Mouse (Mus musculus) MEL (cell line): ENCODE results near the gene Samd11.

ENCODE experiments used
- CTCF ChIP-seq, 3 experiments: IDR thresholded peaks in 2 of 3; conservative IDR thresholded peaks in 1 of 3; 2 replicates each; pipeline ENCODE4 v1.5.1; 2011 to 2012; ENCODE audit warnings: low read length in 3 of 3, low read depth in 2 of 3, mild to moderate bottlenecking in 2 of 3, improper control_type of control experiment in 1 of 3, inconsistent platforms in 1 of 3, mixed read lengths in 1 of 3, moderate library complexity in 1 of 3; ENCODE audit not compliant: control insufficient read depth in 1 of 3, insufficient read depth in 1 of 3, poor library complexity in 1 of 3, severe bottlenecking in 1 of 3
- ETS1 ChIP-seq: IDR thresholded peaks from 2 replicates; pipeline ENCODE4 v1.6.1; 2012; ENCODE audit warnings: low read depth, mild to moderate bottlenecking, inconsistent platforms, low read length, improper control_type of control experiment, moderate library complexity
- JUND ChIP-seq: IDR thresholded peaks from 2 replicates; pipeline ENCODE4 v1.6.1; 2011; ENCODE audit warnings: low read depth, mild to moderate bottlenecking, improper control_type of control experiment, low read length
- NELFE ChIP-seq: IDR thresholded peaks from 2 replicates; pipeline ENCODE4 v1.6.1; 2011; ENCODE audit warnings: low read depth, low read length, improper control_type of control experiment
- POLR2A ChIP-seq, 2 experiments: IDR thresholded peaks; 2 replicates each; pipeline ENCODE4 v1.6.1; 2011 to 2012; ENCODE audit warnings: low read length in 2 of 2, mild to moderate bottlenecking in 2 of 2, control low read depth in 1 of 2, improper control_type of control experiment in 1 of 2, low read depth in 1 of 2, moderate library complexity in 1 of 2; ENCODE audit not compliant: control insufficient read depth in 1 of 2, insufficient read depth in 1 of 2, poor library complexity in 1 of 2
- RCOR1 ChIP-seq: IDR thresholded peaks from 2 replicates; pipeline ENCODE4 v1.6.1; 2012; ENCODE audit warnings: low read depth, mild to moderate bottlenecking, inconsistent platforms, low read length, improper control_type of control experiment
- SMC3 ChIP-seq: IDR thresholded peaks from 2 replicates; pipeline ENCODE4 v1.6.1; 2011; ENCODE audit warnings: low read depth, low read length, improper control_type of control experiment
- TCF12 ChIP-seq: IDR thresholded peaks from 2 replicates; pipeline ENCODE4 v1.6.1; 2014; ENCODE audit warnings: low read depth, mild to moderate bottlenecking, inconsistent platforms, low read length, improper control_type of control experiment, moderate library complexity
- ZNF384 ChIP-seq: IDR thresholded peaks from 2 replicates; pipeline ENCODE4 v1.6.1; 2012; ENCODE audit warnings: low read depth, mild to moderate bottlenecking, inconsistent platforms, low read length, improper control_type of control experiment

GRCm38 (mm10) chr4:156249567-156249966 lies 5.9 kb downstream of the Samd11 start:
- no peak for TF ChIP-seq TCF12
- no peak for TF ChIP-seq CTCF (IDR thresholded peaks at IDR 0.05 in 2 of 3, conservative IDR thresholded peaks at IDR 0.05 in 1 of 3; ENCODE audit: control insufficient read depth in 1 of 3, insufficient read depth in 1 of 3, low read depth in 2 of 3, low read length in 3 of 3, poor library complexity in 1 of 3, severe bottlenecking in 1 of 3)
- no peak for TF ChIP-seq RCOR1
- no peak for TF ChIP-seq ETS1
- TF ChIP-seq NELFE: no peak
- no peak for TF ChIP-seq SMC3
- no peak for TF ChIP-seq ZNF384
- TF ChIP-seq POLR2A (IDR thresholded peaks at IDR 0.05; ENCODE audit: control insufficient read depth in 1 of 2, insufficient read depth in 1 of 2, low read depth in 1 of 2, low read length in 2 of 2, poor library complexity in 1 of 2): peak in 1 of 2 experiments; percentile 33; a peak in 1 of 4 replicates
- no peak for TF ChIP-seq JUND
